Mouse (Mus musculus) testis, adult 2 months (tissue): ENCODE data around the gene Necap1.

Experiments used
- CTCF ChIP-seq: fragments of 200-500 bp; IDR thresholded peaks from 2 replicates; pipeline ENCODE4 v1.5.1; 2012; ENCODE audit warnings: low read depth, mild to moderate bottlenecking, inconsistent platforms, low read length, moderate library complexity; ENCODE audit not compliant: control insufficient read depth, insufficient read depth, insufficient replicate concordance
- POLR2A ChIP-seq: fragments of 200-500 bp; IDR thresholded peaks from 2 replicates; pipeline ENCODE4 v1.6.1; 2012; ENCODE audit warnings: low read depth, mild to moderate bottlenecking, inconsistent platforms, low read length, moderate library complexity; ENCODE audit not compliant: control insufficient read depth

GRCm38 (mm10) chr6:122854552-122854951 lies 19.7 kb upstream of the Necap1 start:
- no peak for TF ChIP-seq CTCF
- no peak for TF ChIP-seq POLR2A
